Mouse (Mus musculus): ENCODE data around the gene Ppie.
"Not testable (repeated sequence)": the region's sequence is repeated elsewhere in the genome, so short reads cannot be mapped to it uniquely, and the experiment has no call there.

The Ppie gene

DNA sequence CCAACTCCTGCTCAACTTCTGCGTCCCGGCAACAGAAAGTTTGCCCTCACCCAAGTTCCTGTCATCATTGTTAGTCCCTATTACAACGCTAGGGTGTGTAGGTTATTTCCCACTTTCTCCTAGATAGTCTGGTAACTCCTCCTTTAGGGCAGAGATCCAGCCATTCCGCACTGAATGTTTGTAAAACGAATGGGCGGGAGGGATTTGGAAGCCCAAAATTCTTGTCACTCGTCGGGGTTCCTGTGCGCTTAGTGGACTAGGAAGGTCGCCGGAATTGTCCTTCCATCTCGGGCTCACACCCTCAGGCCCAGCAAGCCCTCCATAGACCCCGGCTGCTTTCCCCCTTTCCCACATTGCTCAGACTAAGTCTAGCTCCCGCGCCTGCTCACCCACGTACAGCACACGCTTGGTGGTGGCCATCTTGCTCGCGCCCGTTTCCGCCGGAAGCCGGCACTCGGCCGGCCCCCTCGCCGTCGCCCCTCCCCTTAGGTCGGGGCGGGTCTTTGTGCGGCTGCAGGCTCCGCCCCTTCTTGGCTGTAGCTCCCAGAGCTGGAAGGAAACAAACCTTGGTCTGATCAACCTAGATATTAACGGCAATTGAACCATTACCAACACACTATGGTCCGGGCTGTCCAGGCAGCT, at the start of gene Ppie:
Ppie (minus strand) TSS at position 439 of the 642 bp plus-strand sequence.
- DNase-seq (ENCODE audit: low spot score in 2 of 2): peak; percentile 84 to 85

DNA sequence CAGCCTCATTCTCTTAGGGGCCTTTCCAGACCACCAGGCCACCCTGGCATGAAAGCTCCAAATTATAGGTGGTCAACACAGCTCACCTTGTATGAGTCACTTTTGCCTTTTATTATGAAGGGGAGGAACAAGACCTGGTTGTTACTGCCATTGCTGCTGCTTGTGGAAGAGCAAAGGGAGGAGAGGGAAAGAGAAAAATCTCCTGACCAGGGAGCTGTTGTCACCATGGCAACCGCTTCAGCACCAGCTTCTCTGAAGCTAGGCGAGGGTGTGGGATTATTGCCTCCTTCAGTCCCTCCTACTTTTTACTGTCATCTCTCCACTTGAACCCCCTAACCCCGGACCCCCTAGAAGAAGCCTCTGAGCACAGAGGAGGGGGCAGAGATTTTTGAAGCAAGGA, 45.1 kb upstream of the Ppie start:
- peak; percentile 75 to 85 for DNase-seq (ENCODE audit: low spot score in 2 of 2)

DNA sequence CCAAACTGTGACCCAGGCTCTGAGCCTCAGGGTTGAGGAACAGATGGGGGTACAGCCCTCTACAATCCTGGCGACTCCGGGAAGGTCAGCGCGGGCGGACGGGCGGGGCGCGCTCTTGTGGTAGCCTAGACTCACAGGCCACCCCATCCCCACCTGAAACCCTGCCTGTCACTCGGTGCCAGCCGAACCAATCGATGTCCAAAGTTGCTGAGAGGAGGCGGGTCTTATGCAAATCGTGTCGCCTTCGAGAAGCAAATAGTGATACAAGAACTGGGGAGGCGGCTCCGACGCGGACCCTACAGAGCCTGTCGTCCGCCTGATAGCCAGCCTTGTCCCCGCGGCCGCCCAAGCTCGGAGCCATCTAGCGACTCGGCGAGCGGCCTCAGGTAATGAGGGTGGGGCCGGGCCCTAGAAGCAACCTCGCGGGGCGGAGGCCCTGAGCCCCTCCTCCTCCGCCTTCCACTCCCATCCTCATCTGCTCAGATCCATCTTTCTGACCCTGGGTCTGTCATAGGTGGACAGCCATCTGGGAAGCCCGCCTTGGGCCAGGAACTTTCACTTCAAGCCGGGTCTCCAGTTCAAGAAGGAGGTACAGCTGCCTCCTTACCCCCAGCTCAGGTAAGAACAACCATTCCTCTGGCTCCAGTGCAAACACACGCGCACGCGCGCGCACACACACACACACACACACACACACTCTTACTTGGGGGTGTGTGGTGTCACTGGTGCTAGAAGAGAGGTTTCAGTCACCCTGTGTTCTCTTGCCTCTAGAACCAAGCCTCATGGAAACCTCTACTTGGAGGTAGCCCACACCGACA, 43.7 kb upstream of the Ppie start:
- DNase-seq (ENCODE audit: low spot score in 2 of 2): peak; percentile 93 to 96

DNA sequence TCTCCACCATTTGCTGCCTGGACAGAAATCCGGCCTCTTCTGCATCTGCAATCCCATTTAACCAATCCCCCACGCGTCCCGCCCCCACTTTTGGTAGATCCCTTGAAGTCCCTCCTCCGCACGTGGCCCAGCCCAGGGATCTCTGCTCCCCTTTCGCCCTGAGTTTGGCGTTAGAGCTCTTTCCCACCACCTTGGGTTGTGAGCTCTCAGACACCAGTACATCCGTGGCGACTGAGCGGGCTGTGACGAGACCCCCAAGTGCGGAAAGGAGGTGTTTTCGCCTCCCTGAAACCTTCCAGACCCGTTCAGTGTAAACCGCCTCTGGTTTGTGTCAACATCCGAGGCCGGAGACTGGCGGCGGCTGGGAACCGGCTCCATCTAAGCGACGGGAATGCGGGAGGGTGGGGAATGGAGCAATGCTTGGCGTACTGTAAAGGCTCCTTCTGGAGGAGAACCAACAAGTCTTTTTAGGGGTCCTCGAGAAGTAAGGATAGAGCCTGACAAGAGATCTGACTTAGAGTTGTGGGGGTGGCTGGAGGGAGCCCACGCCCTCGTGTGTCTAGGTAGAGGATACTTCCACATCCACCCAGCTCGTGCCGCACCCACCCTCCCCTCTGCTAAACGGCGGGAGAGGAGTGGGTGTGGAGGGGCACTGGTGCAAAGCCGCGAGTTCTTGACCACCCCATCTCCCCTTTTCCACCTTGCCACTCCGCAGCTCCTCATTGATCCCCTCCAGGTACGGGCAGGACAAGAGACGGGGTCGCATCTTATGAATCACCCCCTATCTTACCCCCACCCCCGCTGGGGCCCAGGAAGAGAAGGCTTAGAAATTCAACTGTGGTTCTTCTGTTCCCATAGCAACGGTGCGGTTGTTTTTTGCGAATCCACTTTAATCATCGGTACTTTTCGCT, 42.8 kb upstream of the Ppie start, which contains the start of gene Hpcal4:
Hpcal4 (plus strand) TSS at position 900 of the 911 bp plus-strand sequence.
- DNase-seq (ENCODE audit: low spot score in 2 of 2): peak; percentile 78 to 82

DNA sequence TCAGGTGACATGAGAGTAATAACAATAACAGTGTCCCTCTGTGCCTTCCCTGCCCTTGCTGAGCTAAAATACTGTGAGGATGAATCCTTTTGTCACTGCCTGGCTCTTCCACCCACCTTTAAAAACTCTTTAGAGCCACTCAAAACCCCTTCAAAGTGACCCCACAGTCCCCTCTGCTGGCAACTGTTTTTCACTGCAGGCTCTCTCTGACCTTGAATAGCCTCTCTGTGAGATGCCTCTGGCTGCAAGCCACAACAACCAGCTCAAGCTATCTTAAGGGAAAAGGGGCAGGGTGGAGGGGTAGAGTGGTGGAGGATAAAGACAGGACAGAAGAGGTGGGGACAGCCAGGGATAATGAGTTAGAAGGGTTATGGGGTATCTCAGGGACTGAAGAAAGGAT, 32.1 kb upstream of the Ppie start:
- no peak for DNase-seq (ENCODE audit: low spot score in 2 of 2)

DNA sequence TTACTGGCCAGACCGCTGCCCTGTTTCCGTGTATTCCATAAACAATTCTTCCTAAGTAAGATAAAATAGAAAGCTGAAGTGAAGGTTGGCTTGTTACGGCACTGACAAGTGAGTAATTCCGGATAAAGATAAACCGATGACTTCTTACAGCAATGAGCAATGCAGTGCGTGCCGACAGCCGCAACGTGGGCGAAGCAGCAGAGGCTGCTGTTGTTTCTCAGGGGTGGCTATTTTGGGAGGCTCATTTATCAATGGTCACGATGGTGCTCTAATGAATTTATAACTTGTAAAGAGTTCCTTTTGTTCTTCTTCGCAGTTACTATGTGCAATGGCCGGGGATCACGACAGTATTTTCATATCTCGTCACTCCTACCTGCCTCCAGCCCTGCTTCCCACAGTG, 24.4 kb upstream of the Ppie start:
- no peak for DNase-seq (ENCODE audit: low spot score in 2 of 2)

DNA sequence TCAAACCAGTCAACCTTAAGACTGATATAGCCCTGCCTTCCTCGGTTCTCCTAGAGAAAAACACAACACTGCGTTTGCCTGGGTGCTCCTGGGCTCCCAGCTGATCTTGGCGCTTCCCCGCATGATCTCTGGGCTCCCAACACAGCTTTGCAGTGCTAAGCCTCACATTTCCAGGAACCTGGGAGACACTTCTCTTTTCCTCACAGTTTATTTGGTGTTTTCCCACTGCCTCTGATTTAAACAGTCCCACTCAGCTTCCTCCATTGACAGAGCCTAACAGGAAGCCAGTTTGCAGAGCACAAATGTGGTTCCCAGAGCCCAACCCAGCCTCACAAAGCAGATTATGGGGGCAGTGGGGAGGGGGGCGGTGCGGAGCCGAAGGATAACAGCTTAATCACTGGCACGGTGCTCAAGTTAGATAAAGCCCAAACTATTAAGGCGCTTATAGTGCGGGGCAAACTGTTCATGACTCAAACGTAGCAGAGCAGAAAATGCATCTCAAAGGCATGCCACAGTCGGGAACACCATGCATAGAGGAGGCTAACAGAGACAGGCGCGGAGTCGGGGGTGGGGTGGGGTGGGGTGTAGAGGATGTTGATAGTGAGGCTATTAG, 22.7 kb upstream of the Ppie start:
- DNase-seq (ENCODE audit: low spot score in 2 of 2): no peak

DNA sequence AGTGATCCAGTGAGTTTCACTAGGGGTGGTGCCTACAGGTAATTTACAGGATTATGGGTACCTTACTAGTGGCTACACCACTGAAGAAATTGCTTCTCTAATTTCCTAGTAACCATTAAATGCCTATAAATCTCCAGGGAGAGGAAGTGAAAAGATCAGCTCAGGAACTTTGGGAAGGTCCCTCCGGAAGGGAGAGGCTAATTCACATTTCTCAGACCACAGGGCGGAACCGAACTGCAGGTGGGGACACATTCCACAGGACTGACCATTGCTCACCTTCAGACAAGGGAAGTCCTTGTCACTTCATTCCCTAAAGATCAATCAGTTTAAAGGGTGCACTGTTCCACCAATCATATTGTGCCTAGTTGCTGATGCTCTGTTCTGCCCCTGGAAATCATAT, 21.5 kb upstream of the Ppie start:
- not testable (repeated sequence) for DNase-seq (ENCODE audit: low spot score in 2 of 2)

DNA sequence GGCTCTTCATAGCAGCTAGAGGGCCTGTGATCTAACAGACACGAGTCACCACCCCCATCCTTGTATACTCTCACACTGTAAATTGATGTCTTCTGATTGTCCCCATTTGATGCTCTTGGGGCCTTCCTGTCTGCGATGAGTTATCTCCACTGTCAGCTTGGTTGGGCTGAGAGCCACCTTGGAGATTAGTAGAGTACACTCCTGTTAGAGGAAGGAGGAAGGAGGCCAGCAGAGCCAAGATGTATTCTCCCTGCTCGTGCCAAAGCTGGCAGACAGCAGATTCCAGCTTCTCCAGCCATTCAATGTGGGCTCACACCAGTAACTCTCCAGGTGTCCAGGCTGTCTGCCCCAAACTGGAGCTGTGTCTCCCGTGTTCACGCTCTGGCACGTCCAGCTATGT, 20.8 kb upstream of the Ppie start:
- DNase-seq (ENCODE audit: low spot score in 2 of 2): no peak

DNA sequence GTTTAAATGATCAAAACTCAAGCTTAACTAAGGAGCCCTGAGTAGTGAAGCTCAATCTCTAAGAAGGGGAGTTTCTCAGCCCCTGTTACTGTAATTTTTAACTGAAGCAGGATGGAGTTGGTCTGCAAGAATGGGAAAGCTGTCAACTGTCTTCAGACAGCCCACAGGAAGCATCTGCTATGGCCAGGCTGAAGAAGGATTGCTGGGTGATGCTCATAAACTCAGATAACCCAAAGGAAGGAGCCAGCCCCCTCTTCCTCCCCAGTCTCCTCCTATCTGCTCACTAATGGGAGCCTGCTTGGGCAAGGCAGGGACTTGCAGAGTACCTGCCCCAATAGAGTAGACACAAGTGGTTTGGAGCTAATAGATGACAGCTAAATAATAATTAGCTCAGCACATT, 16.1 kb upstream of the Ppie start:
- DNase-seq (ENCODE audit: low spot score in 2 of 2): no peak

DNA sequence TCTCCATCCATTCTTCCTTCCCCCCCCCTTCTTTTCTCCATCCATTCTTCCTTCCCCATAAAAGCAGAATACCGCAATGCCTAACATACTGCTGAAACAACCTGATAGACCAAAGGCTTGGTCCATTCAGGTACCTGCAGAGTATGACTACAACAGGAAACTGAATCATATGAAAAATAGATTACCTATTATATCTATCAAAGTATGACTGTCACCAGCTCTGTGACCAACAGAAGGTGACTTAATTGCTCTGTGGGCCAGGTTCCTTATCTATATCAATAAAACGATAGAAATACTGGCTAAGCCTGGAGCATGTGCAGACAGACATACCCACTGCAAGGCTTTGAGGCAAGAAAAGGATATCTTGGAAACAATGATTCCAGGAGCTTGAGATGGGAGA, 15.7 kb upstream of the Ppie start:
- DNase-seq (ENCODE audit: low spot score in 2 of 2): no peak

DNA sequence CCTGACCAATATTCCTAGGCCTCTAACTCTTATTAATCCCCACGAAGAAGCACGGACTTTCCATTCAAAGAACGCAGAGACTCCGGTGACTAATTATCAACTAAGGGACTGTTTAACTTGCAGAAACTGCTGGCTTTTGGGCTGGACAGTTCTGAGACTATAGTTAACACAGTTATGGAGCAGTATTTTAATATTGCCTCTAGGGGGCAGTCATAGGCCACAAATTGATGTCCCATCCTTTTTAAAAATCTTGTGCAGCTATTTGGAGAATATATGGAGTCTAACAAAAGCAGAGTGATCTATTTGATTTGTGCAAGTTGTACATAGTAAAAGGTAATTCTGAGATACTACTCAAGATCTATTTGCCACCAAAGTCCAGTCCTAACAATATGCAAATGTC, 15.3 kb upstream of the Ppie start:
- peak; percentile 46 to 59 for DNase-seq (ENCODE audit: low spot score in 2 of 2)

DNA sequence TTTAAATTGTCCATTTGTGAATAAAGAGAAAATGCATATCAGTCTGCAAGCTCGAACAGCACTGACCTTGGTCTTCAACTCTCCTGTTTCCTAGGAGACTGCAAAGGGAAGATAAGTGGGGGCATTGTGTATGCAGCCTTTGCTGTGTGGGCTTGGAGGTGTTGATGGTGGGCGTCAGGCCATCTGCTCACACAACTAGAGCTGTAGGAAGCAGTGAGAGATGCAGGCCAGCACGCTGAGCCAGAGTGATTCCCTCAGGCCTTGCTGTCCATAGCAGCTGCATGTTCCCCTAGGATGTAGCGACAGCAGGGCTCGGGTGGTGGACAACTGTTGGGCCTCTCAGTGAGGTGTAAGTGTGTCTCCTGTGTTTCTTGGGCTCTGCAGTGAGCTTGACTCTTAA, 13.2 kb upstream of the Ppie start:
- DNase-seq (ENCODE audit: low spot score in 2 of 2): peak; percentile 79 to 91

DNA sequence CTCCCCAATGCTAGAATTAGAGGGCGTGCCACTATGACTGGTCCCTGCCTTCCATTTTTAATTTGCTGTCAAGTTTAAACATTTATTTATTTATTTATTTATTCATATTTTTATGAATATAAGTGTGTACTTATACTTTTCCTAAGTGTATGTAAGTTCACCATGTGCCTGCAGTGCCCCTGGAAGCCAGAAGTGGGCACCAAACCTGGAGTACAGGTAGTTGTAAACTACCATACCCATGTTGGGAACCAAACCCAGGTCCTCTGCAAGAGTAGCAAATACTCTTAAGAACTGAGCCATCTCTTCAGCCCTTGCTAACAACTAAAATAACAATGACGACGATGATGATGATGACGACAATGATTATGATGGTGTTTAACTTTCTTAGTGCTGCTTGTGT, 12.3 kb upstream of the Ppie start:
- no peak for DNase-seq (ENCODE audit: low spot score in 2 of 2)

DNA sequence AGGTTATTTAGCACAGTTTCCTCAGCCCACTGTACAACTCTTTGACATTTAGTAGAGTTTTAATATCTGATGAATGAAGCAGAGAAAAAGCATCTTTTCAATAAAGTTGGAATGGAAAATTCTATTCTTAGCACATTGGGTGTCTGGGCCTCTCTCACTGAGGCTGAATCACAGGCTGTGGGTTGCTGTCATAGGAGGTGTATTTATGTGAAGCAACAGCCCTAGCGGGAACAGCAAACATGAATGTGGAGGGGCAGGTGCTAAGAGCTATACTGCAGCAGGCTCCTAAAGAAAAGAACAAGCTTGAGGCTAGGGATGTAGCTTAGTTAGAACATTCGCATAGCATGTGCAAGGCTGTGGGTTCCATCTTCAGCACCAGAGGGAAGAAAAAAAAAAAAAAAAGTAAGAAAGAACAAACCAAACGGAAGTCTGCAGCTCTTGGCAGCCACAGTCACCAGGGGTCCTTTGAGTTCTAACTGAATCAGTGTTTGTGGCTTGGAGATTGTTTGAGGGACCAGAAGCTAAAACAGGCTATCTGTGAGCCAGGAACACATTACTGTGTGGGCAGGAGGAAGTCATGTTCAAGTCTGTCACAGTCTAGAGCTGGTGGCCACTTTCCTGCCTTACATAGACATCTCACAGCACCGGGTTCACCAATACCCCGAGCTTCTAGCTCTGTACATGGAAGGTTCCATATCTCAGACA, 7.8 kb upstream of the Ppie start:
- no peak for DNase-seq (ENCODE audit: low spot score in 2 of 2)

DNA sequence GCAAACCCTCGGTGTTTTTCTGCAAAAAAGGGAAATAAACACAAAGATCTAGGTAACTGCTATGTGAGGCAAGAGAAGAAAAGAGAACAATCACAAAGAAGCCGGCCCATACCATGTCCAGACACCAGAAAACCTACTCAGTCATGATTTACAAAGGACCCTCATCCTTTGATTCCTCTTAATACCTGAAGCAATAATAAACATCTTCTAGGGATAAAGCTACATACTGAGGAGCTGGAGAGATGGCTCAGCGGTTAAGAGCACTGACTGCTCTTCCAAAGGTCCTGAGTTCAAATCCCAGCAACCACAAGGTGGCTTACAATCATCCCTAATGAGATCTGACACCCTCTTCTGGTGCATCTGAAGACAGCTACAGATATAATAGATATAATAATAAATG, 2.2 kb downstream of the Ppie start:
- DNase-seq (ENCODE audit: low spot score in 2 of 2): no peak

DNA sequence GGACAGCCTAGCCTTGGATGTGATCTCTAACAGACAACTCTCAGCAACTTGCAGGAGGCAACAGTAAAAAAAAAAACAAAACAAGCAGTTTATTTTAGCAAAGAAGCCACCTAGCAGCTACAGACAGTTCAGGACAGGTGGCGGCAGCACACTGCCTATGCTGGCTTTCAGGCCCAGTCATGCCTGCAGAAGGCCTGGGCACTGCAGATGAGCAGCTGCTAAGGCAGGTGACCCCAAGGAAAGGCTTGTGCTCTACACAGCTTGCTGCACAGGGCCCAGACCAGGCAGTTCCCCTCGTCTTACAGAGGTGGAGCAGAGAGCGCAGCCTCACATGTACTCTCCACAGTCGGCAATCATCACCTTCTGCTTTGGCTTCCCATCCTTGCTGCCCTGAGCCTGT, 12.7 kb downstream of the Ppie start:
- DNase-seq (ENCODE audit: low spot score in 2 of 2): no peak

DNA sequence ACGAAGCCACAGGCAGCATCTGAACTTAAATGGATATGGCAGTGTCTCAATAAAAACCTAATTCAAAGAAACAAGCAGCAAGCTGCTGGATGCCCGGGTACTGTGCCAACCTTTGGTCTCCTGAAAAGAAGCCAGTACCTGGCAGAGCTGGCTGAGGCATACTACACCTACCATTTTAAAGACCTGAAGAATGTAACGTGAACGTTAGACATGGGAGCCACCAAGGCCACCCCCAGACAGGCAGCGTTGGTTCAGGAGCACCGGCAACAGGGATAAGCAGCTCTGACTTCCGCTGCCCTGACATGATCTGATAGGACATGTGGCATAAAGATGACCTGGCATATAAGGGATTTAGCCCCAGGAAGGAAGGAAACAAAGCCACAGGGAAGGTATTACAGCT, 13.1 kb downstream of the Ppie start:
- DNase-seq (ENCODE audit: low spot score in 2 of 2): no peak

DNA sequence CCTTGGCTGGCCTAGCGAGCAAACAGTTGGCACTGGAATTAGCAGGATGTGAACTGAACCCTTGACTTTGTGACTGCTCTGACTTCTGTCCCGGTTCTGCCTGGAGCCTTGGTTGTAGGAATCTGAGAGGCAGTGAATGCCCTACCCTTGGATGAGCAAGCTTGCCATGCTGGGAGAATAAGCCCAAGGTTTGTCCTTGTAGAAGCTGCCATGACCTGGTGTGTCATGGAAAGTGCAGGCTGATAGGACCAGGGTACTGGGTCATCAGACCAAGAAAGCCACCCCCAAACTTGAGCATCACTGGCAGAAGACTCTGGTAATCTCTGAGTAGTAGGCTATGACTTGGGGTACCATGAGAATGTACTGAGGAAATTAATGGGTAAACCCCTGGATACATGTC, 18.5 kb downstream of the Ppie start:
- no peak for DNase-seq (ENCODE audit: low spot score in 2 of 2)

DNA sequence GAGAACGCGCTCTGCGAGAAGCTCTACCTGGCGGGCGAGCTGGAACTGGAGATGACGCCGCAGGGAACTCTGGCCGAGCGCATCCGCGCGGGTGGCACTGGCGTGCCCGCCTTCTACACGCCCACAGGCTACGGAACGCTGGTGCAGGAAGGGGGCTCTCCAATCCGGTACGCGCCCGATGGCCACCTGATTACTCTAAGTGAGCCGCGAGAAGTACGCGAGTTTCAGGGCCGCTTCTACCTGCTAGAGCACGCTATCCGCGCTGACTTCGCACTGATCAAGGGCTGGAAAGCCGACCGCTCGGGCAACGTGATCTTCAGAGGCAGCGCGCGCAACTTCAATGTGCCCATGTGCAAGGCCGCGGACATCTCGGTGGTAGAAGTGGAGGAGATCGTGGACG, 23.1 kb downstream of the Ppie start:
- peak; percentile 52 to 64 for DNase-seq (ENCODE audit: low spot score in 2 of 2)

DNA sequence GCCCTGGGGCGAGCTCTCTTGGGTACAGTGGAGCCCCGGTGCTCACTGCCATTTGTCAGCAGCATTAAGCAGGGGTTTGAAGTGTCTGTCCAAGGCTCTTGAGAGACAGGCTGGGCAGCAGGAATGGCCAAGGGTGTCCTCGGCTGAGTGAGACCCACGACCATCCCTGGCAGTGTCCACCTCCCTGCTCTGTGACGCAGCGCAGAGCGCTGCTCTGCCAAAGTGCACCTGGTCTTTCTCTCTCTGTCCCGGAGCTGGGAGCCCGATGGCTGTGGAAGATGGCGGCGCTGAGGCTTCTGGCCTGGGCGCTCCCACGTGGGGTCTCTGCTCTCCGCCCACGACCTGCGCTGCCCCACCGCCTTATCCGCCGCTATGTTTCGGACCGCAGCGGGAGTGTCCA, 23.7 kb downstream of the Ppie start, which contains the start of gene Oxct2b:
Oxct2b (plus strand) TSS at position 256 of the 400 bp plus-strand sequence.
- no peak for DNase-seq (ENCODE audit: low spot score in 2 of 2)
